Mouse (Mus musculus): Measurements from ENCODE around the gene Sema6d.

Gene Sema6d

DNA sequence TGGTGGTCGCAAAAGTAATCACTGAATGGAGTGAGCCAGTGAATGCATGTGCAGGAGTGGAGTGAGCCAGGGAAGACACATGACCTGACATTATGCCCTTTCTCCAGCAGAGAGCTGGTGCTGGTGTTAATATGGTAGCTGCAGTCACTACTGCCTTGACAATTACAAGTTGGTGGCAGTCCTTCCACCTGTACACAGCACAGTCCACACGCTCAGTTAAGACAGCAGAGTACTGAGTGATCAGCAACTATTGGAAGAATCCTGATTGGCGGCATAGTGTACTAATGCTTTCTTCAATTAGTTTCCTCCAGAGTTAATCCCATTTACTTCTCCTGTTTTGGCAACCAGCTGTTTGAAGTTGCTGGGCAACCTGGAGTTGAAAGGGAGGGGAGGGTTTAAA lies 81.9 kb downstream of the Sema6d start:
- in situ Hi-C loops (cut with MboI, MseI): no loop called here

DNA sequence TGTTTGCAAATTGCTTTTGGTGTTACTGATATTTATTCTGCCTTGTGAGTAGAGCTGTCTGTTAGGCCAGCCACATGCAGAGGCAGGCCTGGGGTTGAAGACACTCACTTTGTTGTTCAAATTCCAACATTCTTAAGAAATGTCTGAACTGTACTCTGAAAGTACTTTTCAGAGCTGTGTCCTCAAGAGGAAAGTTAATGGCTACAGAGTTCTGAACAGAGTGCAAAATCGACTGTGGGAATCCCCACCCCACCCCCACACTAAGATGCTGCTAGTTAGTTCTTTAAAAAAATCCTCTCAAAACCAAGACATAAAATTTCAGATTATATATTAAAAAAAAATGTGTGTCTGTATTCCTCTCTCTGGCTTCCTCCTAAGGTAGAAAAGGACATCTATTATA lies 86.5 kb downstream of the Sema6d start:
- in situ Hi-C loops (cut with MboI, MseI): loop anchor here (25.0 kb wide), 1 partner anchor 1011 kb away; no protein-coding TSS in a partner anchor

DNA sequence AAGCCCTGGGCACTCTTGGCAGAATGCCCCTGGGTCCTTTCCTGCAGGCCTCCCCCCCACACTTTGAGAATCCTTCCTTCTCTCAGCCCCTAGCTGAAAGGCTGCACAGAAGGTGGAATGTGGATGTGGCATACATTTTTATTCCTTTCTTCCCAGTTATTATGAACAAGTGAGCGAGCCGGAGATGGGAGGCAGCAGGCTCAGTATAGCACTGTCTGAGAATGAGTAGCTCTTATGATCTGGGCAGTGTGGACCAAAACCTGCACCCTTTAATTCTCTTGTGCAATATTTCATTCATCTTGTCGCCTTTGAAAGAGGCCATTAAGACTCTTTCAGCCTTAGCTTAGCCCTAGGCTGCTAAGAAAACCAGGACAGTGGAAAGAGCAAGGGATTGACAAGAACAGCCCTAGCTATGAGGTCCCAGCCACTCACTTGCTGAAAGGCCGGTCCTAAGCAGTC lies 87.0 kb downstream of the Sema6d start:
- in situ Hi-C loops (cut with MboI, MseI): loop anchor here (25.0 kb wide), 1 partner anchor 1011 kb away; no protein-coding TSS in a partner anchor

DNA sequence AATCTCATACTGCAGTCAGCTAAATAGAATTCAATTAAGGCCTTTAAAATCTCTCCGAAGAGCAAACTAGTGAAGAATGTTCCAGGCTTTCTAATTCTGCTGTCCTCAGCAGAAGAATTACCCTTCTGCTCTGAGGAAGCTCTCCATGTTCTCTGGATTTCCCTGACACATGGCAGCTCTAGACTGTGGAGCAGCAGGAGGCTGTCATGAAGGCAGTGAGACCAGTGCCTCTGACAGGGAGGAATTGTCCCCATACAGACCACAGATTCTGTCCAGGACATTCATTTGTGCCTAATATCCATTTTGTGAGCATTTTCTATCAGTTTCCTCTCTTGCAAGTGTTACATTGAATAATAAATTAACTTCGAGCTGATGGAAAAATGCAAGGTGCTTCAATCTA lies 99.5 kb downstream of the Sema6d start:
- in situ Hi-C loops (cut with MboI, MseI): loop anchor here (25.0 kb wide), 1 partner anchor 998 kb away; no protein-coding TSS in a partner anchor

DNA sequence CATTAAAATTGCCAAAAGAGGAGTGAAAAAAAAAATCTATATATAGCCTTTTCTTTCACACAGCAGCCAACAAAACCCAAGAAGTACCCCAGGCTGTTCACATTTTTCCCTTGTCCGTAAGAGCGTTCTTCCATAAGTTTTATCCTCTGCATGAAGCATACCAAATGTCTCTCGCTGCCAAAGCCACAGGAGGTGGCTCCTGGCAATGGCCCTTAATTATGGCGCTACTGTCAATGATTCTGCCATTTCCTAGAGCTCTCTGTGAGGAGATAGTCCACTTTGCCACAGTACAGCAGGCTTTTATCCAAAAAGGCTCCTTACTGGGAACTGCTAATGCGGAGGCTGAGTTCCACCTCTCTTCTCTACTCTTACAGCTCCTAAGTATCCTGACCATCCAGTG lies 104.3 kb downstream of the Sema6d start:
- in situ Hi-C loops (cut with MboI, MseI): loop anchor here (25.0 kb wide), 1 partner anchor 993 kb away; no protein-coding TSS in a partner anchor

DNA sequence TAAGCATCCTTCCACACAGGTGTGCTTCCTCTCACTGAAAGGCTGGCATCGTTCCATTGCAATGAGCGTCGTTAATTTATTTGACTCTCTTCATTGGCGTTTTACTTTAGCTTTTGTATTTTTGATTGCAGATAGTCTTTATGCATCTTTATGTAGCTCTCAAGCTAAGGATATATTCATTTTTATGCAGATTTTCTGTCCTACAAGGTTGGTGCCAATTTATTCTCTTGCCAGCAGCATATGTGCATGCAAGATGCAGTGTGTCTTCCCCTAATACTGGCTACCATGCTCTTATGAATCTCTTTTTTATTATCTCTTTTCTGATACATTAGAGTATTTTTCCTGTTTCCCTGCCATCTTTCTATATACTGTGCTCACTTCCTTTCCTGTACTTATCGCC lies 111.7 kb downstream of the Sema6d start:
- in situ Hi-C loops (cut with MboI, MseI): no loop called here

DNA sequence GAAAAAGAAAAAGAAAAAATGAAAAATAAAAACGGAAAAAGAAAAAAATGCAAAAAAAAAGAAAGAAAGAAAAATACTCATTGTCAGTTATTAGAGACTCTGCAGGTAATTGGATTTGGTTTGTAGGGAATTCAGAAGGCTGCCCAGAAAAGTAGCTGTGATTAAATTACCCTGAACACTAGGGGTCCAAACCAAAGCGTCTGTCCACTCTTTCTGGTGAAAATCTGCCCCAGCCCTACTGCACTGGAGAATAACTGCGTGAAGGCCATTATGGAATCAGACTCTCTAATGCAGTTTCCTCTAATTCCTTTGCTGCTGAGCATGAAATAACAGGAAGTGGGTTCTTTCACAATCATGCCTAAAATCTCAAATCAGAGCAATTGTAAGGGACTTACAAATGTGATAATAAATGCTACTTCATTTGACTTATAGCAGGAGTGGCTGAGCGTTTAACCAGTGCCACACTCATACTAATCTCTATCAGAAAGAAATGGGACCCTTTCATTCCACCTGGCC lies 112.8 kb downstream of the Sema6d start:
- in situ Hi-C loops (cut with MboI, MseI): no loop called here

DNA sequence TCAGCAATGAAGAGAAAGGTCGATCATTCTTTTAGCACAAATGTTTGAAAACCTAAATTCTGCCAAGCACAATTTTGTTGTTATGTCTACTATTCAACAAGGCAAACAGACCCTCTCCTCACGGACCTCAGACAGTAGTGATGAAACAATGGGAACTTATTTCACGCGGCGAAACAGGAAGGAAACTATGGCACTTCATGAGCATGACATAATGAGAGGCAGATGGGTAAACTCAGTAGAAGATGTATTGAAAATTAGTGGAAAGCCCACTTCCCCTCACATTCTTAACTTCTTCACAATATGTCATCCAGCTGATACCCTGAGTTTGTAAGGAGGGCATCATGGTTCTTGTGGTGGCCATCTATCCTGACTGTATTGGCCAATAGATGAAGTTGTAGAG lies 116.0 kb downstream of the Sema6d start:
- in situ Hi-C loops (cut with MboI, MseI): no loop called here

DNA sequence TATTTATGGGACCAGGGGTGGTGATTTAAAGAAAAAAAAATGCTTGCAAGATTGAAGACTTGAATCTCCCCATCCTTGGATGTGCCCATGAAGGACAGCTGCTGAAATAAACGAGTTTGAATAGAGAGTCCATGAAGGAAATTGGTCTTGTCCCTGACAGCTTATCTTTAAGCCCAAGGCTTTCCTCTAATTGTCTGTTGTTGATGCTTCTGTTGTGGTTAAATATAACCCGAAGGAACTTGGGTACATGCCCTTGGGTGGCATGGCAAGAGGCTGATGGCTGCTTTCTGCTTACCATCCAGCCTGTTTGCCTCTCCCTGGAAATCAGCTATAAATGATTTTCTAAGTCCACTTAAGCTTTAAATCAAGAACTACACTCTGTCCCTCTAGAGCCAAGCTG lies 118.5 kb downstream of the Sema6d start:
- in situ Hi-C loops (cut with MboI, MseI): no loop called here

DNA sequence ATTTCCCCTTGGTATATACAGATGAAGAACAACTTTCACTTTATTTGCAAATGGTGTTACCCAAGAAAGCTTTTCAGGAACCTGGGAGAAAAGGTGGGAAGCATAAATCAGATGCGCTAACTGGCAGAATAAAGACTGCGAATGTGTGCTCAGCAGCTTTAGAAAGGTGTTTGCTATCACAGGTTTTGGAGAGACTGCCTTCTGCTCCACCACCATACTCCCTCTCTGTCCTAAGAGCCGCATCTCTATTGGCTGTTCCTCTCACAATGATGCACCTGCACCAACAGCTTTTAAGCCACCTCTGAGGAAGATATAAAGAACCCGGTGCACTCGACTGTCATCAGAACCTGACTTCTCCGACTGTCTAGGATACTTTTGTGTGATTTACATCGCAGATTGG lies 133.8 kb downstream of the Sema6d start:
- in situ Hi-C loops (cut with MboI, MseI): no loop called here

DNA sequence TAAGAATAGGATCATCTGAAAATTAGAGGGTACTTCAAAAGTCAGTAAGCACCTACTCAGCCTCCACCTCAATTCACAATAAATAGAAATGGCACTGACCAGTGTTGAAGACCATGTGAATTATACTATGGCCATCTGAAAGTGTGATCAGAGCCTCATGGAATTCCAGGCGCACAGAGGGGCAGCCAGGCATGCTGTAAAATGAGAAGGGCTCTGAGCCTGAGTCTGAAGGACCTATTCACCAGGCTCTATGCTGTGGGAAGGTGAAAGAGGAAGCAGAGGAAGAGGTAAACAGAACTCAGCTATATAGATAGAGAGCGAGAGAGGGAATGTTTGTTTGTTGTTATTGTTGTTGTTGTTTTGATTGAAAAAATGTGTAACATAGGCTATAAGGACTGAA lies 134.6 kb downstream of the Sema6d start:
- in situ Hi-C loops (cut with MboI, MseI): no loop called here

DNA sequence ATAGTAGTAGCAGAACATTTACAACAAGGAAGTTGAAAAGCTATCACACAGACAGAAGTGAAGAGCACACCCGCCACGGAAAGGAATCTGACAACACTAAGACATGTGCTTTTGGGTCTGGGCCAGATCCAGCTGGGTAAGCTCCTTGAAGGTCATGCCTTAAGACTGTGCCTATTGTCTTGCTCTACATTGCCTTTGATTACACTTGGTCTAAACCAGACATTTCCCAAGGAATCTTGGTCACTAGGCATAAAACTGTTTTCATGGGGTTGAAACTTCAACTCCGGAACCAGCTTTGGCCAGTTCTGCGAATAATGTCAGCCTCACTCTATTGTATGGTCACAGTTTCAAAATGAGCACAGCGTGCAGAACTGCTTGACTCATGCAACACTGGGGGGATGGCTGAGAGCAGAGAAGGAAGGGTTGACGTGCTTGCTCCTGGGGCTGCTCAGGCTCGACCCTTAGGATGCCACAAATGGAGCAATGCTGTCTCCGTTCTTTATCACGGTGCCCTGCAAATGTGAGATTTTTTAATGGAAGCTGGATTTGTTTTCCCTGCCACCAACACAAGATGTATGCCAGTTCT lies 145.0 kb downstream of the Sema6d start:
- in situ Hi-C loops (cut with MboI, MseI): no loop called here

DNA sequence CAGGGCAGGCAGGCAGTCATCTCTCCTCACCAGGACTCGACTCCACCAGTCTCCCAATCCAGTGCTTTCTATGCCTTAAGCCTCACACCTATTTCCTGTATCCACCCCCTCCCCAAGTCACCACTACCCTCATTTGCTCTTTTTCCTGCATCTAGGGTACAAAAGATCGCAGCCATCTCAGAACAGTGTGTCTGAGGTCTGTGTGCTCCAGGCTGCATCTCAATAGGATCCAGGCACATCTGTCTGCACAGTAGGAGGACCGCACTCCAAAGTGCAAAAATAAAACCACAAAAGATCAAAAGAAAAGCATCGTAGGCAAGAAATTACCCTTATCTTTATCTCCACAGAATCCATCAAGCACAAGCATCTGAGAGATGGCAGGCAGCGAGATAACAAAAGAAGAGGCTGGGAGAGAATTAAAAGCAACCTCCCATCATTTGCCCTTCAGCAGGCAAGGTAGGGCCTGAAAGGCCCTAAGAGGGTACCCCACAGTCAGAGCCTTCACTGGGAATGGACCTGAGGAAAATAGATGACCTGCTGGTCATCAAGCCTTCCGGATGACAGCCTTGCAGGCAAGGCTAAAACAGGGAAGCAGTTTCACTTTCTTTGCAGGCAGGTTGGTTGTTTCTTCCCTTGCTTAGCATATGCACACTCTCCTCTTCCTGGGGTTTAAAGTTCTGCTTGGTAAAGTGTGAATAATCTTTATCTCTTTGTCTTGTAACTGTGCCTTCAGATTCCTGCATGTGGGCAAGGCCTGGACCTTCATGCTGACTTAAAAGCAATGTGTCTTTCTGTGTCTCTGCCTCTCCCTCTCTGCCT lies 145.7 kb downstream of the Sema6d start:
- in situ Hi-C loops (cut with MboI, MseI): no loop called here

DNA sequence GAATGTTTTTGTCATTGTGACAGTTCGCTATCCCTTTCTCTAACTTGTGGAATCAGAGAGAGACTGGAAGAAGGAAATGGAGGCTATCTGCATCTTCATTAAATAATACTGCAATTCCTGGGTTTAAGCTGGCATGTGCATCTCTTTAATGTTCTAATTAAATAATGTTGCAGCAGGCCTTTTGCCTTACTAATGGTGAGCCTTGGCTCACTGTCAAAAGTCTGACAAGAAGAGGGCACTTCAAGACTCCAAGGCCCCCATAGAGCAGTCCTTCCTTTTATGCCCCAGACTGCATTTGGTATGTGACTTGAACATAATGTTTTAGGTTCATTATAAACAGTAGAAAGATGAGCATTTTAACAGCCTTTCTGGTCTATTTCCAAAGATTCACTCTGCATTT lies 147.1 kb downstream of the Sema6d start:
- in situ Hi-C loops (cut with MboI, MseI): no loop called here

DNA sequence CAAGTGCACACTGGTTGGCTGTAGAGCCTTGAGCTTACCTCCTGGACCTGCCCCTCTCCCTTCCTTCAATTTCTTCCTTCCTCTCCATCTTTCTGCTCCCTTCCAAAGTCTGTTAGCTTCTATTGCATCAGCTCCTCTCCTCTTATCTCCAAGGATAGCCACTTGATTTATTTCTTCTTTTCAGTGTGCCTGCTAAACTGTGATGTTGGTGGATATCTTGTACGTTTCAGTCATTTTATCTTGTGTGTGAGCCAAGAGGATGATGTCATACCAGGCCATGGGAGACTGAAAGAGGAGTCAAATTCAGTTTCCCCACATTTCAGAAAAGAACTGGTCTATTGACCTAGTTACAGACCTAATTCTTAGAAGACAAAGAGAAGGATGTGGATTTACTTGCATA lies 153.8 kb downstream of the Sema6d start:
- in situ Hi-C loops (cut with MboI, MseI): no loop called here

DNA sequence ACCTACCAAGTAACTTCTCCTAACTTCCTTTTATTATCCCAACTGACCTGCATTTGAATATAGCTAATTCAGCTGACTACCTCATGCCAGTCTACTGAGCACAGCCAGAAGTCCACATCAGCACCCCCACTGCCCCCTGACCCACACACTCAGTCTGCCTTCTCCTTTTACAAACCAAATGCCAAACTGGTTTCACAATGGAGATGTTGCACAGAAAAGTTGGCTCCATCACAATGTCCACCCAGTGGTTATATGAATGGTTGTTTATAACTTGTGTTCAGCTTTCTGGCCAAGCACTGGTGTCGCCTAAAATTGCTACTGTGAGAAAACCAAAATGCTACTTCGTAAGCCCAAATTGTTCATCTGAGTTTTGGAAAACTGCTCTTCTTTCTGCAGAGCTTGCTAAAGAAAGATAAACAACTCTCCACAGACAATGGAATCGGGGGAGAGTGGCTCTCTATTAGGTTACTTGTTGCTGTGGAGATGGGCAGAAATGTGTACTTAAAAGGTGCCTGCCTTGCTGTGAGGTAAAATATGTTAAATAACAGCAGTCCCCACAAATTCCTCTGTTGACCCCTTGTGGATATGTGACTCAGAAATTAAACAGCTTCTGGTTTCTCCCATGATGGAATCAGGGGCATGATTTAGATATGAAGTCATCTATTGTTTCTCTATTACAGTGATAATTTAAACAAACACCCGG lies 154.9 kb downstream of the Sema6d start:
- in situ Hi-C loops (cut with MboI, MseI): no loop called here

DNA sequence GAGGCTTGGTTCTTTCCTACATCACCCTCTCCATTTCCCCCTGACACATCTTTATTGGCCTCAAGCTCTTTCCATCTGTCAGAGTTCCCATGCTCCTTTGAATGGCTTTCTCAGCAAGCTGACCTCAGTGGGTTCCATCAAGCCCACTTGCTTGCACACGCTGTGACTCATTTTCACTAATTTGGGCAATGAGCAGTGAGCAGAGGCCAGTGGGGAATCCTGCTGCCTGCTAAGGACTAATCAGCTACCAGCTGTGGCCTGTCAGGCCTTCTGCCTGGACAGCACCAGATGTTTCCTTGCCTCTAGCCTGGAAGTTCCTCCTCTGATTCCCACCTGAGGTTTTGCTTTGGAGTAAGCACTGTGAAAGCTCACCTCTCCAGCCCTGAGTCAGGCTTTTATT lies 168.3 kb downstream of the Sema6d start:
- in situ Hi-C loops (cut with MboI, MseI): no loop called here

DNA sequence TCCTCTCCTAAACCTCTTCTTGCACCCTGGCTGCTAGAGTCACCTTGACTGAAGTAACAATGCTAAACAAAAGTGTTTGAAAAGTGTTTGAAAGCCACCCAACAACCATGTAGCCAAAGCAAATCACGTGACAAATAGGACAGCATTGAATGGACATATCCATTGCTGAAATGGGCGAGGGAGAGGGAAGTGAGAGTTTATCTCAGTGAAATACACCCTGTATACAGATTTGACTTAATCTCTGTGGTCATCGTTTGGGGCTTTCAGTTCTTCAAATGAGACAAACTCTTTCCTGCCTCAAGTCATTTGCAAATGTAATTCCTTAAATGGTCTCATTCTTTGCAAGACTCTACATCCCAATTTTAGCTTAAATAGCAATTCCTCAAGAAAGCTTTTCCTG lies 174.5 kb downstream of the Sema6d start:
- in situ Hi-C loops (cut with MboI, MseI): loop anchor here (10.0 kb wide), 1 partner anchor 1410 kb away; no protein-coding TSS in a partner anchor

DNA sequence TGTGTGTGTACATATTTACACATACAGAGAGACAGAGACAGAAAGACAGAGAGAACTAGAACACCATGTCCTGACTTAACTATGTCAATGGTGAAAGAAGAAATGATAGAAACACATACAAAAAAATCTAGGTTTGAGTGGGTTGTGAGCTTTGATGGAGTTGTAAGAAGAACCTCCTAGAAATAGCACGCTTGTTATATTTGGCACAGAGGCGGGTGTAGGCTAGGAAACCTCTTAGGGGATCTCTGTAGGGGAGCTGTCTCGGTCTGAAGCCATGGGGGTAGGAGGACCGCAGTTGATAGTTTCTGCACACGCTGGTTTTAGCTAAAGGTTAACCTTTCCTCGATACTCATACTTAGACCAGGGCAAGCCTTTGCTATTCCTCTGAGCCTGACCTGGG lies 181.4 kb downstream of the Sema6d start:
- in situ Hi-C loops (cut with MboI, MseI): no loop called here

DNA sequence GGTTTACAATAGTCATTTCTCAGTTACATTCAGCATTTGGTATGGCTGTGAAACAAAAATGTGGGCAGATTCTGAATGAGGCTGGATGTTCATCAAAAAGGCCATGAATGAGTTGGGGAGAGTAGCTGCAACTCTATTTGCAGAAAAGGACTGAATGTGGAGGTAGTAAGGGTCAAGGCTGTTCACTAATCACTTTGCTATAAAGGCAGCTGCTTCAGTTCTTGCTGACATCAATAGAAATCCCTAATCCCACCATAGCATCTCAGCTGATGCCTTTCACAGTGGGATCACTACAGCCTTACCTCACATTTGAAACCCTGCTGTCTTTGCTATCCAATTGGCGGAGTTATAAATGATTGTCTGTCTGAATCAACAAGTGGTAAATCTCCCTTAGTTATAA lies 187.7 kb downstream of the Sema6d start:
- in situ Hi-C loops (cut with MboI, MseI): no loop called here

DNA sequence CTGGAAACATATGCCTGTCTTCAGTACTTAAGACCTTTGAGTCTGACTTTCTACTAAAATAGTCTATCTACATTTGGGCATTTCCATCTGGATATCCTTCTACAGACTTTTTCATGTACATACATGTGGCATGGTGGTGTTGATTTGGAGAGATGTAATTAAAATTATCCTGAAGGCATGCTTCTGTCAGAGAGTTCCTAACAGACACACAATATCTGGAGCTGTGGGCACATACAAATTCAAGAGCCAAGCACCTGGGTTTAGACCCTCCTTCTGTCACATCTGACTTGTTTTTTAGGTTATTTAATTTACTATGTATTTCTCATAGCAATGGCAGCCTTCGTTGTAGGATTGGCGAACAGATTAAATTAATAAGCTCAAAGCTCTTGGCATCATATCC lies 195.3 kb downstream of the Sema6d start:
- in situ Hi-C loops (cut with MboI, MseI): no loop called here

DNA sequence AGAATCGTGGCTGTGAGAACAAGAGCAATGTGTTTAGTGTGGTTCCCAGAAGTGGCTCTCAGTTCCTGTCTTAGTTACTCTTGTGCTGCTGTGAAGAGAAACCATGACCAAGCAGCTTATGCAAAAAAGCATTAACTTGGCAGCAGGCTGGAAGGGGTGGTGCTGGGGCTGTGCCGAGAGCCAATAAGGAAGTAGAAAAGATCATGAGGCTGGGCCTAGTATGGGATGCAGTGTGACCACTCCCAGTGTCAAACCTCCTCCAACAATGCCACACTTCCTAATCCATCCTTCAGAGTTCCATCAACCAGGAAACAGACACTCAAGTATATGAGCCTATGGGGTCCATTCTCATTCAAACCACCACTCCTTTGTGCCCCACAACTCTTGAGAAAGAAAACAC lies 199.6 kb downstream of the Sema6d start:
- in situ Hi-C loops (cut with MboI, MseI): no loop called here
